30 mouse cellular contexts compared by ENCODE assay signal in genomic region chr6:48833515-48833914, GRCm38 (mm10). TPM values are rescaled to one million over a fixed set of nuclear protein-coding genes. Genes with fewer than 3 reads are reported as not detected.
A peak's percentile ranks its signal among the peaks of the same experiment; 100 is the strongest.
DNase-seq lines count a peak whose midpoint lies in the region; ATAC-seq and TF ChIP-seq lines count a peak whose summit lies in the region.
"Had no signal": no experiment of that assay in that cellular context is flagged by ENCODE, and none has a peak within 500 bp of the region (broad histone marks: within the 10 kb centered on the region; RNA-seq: fewer than 3 reads in every experiment).

No protein-coding gene starts in this region.

- no peak for TF ChIP-seq POLR2A in lung, adult 2 months (IDR thresholded peaks at IDR 0.05; ENCODE audit: borderline replicate concordance, extremely low read depth, low read depth, low read length)

- no peak overlapping the region for H3K27ac ChIP-seq in heart, embryonic 11.5 days (ENCODE audit: low read depth, low read length)
- H3K27ac ChIP-seq in macrophage: peak overlapping the region; percentile 76; the same call in 1 of the 2 replicates
- H3K27ac ChIP-seq: embryonic facial prominence, embryonic 12.5 days; embryonic facial prominence, embryonic 15.5 days; heart, adult 2 months; heart, embryonic 10.5 days; hindbrain, embryonic 12.5 days; hindbrain, embryonic 15.5 days had no signal

- H3K27me3 ChIP-seq in heart, embryonic 11.5 days (ENCODE audit: control insufficient read depth, insufficient read depth, low read length): no peaks in the 10 kb centered on the region
- H3K27me3 ChIP-seq: embryonic facial prominence, embryonic 12.5 days; embryonic facial prominence, embryonic 15.5 days; hindbrain, embryonic 12.5 days; hindbrain, embryonic 15.5 days; Patski had no signal

- no peaks in the 10 kb centered on the region; the same call in 1 of the 2 replicates for H3K79me2 ChIP-seq in macrophage (ENCODE audit: inconsistent target)

- H3K4me1 ChIP-seq in heart, embryonic 11.5 days (ENCODE audit: control insufficient read depth, insufficient read depth, low read length): no peaks in the 10 kb centered on the region
- peaks cover 13% of the 10 kb centered on the region for H3K4me1 ChIP-seq in lung, adult 2 months (ENCODE audit: control insufficient read depth, insufficient read depth, low read length)
- H3K4me1 ChIP-seq: embryonic facial prominence, embryonic 12.5 days had no signal

- H3K9me3 ChIP-seq in heart, embryonic 11.5 days (replicated peaks; ENCODE audit: control insufficient read depth, low read length): no peaks in the 10 kb centered on the region
- H3K9me3 ChIP-seq: embryonic facial prominence, embryonic 12.5 days; embryonic facial prominence, embryonic 15.5 days; heart, embryonic 10.5 days; hindbrain, embryonic 12.5 days; hindbrain, embryonic 15.5 days had no signal

- no peak overlapping the region for H3K4me2 ChIP-seq in heart, embryonic 11.5 days
- H3K4me2 ChIP-seq: embryonic facial prominence, embryonic 12.5 days; embryonic facial prominence, embryonic 15.5 days; hindbrain, embryonic 12.5 days; hindbrain, embryonic 15.5 days had no signal

- DNase-seq in heart, adult 11 months: peak; percentile 78
- DNase-seq in kidney, adult 18-20 months: peak; percentile 1
- DNase-seq in kidney, postnatal 36 days: no peak
- no peak for DNase-seq in right cerebral cortex, adult 18-20 months
- DNase-seq in lung, adult 2 months: no peak
- DNase-seq: adrenal gland, postnatal 10 days; adrenal gland, postnatal 36 days; cerebellum, adult 11 months; cerebellum, adult 2 months; cerebellum, adult 9-11 months; cerebellum, postnatal 25 days; forebrain, postnatal 0 days; gastrocnemius, postnatal 25 days; heart, adult 2 months had no signal

- 81% methylated on average over 4 of the region's 4 CpGs for WGBS in heart, embryonic 11.5 days (ENCODE audit: insufficient replicate concordance)
- WGBS in macrophage (ENCODE audit: missing documents): 96% methylated on average over 4 of the region's 4 CpGs
- WGBS in lung, adult 2 months: 95% methylated on average over 4 of the region's 4 CpGs

- no peak for TF ChIP-seq CTCF in lung, adult 2 months (IDR thresholded peaks at IDR 0.05; ENCODE audit: insufficient read depth, low read length)

- H3K9ac ChIP-seq in heart, embryonic 11.5 days (ENCODE audit: low read depth, low read length): no peak overlapping the region
- H3K9ac ChIP-seq: embryonic facial prominence, embryonic 12.5 days; embryonic facial prominence, embryonic 15.5 days; forebrain, postnatal 0 days; hindbrain, embryonic 12.5 days; hindbrain, embryonic 15.5 days had no signal

- no peak for ATAC-seq in heart, embryonic 11.5 days (replicated peaks; ENCODE audit: insufficient number of reproducible peaks, low FRiP score, low TSS enrichment)
- ATAC-seq: forebrain, embryonic 14.5 days; forebrain, postnatal 0 days; Patski had no signal

- no peak overlapping the region for H3K4me3 ChIP-seq in heart, embryonic 11.5 days (ENCODE audit: low read depth, low read length)
- H3K4me3 ChIP-seq in macrophage (ENCODE audit: inconsistent target): no peak overlapping the region
- no peak overlapping the region for H3K4me3 ChIP-seq in lung, adult 2 months (replicated peaks; ENCODE audit: extremely low read depth, low read depth, low read length)
- H3K4me3 ChIP-seq: embryonic facial prominence, embryonic 12.5 days; embryonic facial prominence, embryonic 15.5 days; heart, adult 2 months; heart, embryonic 10.5 days; hindbrain, embryonic 12.5 days; hindbrain, embryonic 15.5 days had no signal

- peaks cover 38% of the 10 kb centered on the region for H3K36me3 ChIP-seq in heart, embryonic 11.5 days (ENCODE audit: control insufficient read depth, insufficient read depth, low read length)
- H3K36me3 ChIP-seq in macrophage (ENCODE audit: inconsistent target): peaks cover 24% of the 10 kb centered on the region

RNA-seq across cellular contexts. Expression of gene Tmem176a, which starts 7.2 kb away (rescaled TPM):
- polyA plus RNA-seq in heart, embryonic 11.5 days (2014; fragmentation: Nextera tagmentation; extraction: Ambion mirVana): 104 and 108 TPM in 2 replicates
- 10 to 100 TPM in 5 of 26 experiments, 1 to 10 TPM in 18, under 1 TPM in 1, not detected in 2; 0.64 to 23.6 (median 5.0) TPM for total RNA-seq in macrophage (2018; cell fraction: chromatin; rRNA removed)
- total RNA-seq in macrophage (2018; cell fraction: cytosol; rRNA removed): 10 to 100 TPM; 11.0 to 63.1 (median 23.5) TPM
- total RNA-seq in macrophage (2018; cell fraction: nucleus; rRNA removed): 10 to 100 TPM in 22 of 26 experiments, 1 to 10 TPM in 4; 6.5 to 51.8 (median 22.5) TPM
- 11.9 to 62.5 TPM (median 19.0 TPM) in 3 replicates for polyA plus RNA-seq in macrophage (2018)
- 254 and 269 TPM in 2 replicates for polyA plus RNA-seq in lung, adult 2 months (2012; rRNA removed)

RNA-seq across cellular contexts. Expression of gene Tmem176b, which starts 7.8 kb away (rescaled TPM):
- polyA plus RNA-seq in heart, embryonic 11.5 days (2014; fragmentation: Nextera tagmentation; extraction: Ambion mirVana): 219 and 237 TPM in 2 replicates
- 10 to 100 TPM in 9 of 26 experiments, 1 to 10 TPM in 16, under 1 TPM in 1; 0.70 to 33.6 (median 6.5) TPM for total RNA-seq in macrophage (2018; cell fraction: chromatin; rRNA removed)
- 100 to 1,000 TPM in 8 of 26 experiments, 10 to 100 TPM in 18; 31.3 to 123 (median 52.8) TPM for total RNA-seq in macrophage (2018; cell fraction: cytosol; rRNA removed)
- total RNA-seq in macrophage (2018; cell fraction: nucleus; rRNA removed): 10 to 100 TPM; 13.8 to 98.6 (median 43.3) TPM
- 20.8 to 122 TPM (median 51.6 TPM) in 3 replicates for polyA plus RNA-seq in macrophage (2018)
- 521 and 609 TPM in 2 replicates for polyA plus RNA-seq in lung, adult 2 months (2012; rRNA removed)

RNA-seq across cellular contexts. Expression of gene Aoc1, which starts 39.2 kb away (rescaled TPM):
- not detected in 2 replicates for polyA plus RNA-seq in heart, embryonic 11.5 days (2014; fragmentation: Nextera tagmentation; extraction: Ambion mirVana)
- total RNA-seq in macrophage (2018; cell fraction: chromatin; rRNA removed): not detected
- total RNA-seq in macrophage (2018; cell fraction: cytosol; rRNA removed): not detected
- not detected for total RNA-seq in macrophage (2018; cell fraction: nucleus; rRNA removed)
- not detected in 3 replicates for polyA plus RNA-seq in macrophage (2018)
- polyA plus RNA-seq in lung, adult 2 months (2012; rRNA removed): 4.8 and 8.1 TPM in 2 replicates
- total RNA-seq: adrenal gland, adult 18-20 months; adrenal gland, postnatal 10 days; adrenal gland, postnatal 36 days; gastrocnemius, adult 8-10 months; gastrocnemius, postnatal 25 days; heart, adult 2 months; heart, postnatal 25 days; hematopoietic stem cell, adult 5-6 weeks had no signal
- polyA plus RNA-seq: embryonic facial prominence, embryonic 12.5 days; forebrain, embryonic 11.5 days; forebrain, embryonic 14.5 days; forebrain, postnatal 0 days; heart, embryonic 10.5 days; heart, embryonic 14.5 days; heart, postnatal 0 days; hindbrain, embryonic 12.5 days; hindbrain, embryonic 15.5 days had no signal

Comparison
In these comparisons a context has a peak if more than half of its experiments do, and no peak if none do; other contexts are left out.
1. DNase-seq: peak in heart, adult 11 months (single experiment) and kidney, adult 18-20 months (single experiment); none in kidney, postnatal 36 days (0 of 2), right cerebral cortex, adult 18-20 months (single experiment) and lung, adult 2 months (single experiment).